21 mouse cellular contexts compared by ENCODE assay signal in the genomic region with DNA sequence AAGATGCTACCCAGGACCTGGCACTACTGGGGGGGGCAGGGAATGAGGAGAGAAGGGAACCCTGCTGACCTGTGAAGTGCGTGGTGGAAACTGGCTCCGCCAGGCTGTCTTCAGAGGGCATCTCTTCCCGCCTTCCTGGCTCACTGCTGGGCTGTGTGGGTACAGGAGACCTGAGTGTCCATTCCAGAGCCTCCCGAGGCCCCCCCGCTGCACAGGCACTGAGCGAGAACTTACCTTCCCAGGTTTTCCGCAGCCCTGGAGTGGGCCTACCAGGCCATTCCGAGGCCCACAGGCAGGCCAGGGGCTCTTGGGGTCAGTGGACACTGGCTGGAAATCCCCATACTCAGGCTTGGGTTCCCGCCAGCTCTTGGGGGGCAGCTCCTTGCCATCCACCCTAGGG. TPM values are rescaled to one million over a fixed set of nuclear protein-coding genes. Genes with fewer than 3 reads are reported as not detected.
DNase-seq lines count a peak whose midpoint lies in the region; ATAC-seq and TF ChIP-seq lines count a peak whose summit lies in the region.
"Had no signal": no experiment of that assay in that cellular context is flagged by ENCODE, and none has a peak within 500 bp of the region (broad histone marks: within the 10 kb centered on the region; RNA-seq: fewer than 3 reads in every experiment).

No protein-coding gene starts in this region.

- H3K4me1 ChIP-seq in forebrain, embryonic 10.5 days = peaks cover 19% of the 10 kb centered on the region
- H3K4me1 ChIP-seq in forebrain, embryonic 14.5 days (ENCODE audit: control insufficient read depth, insufficient read depth, low read length) = peaks cover 6% of the 10 kb centered on the region
- peaks cover 37% of the 10 kb centered on the region for H3K4me1 ChIP-seq in hindbrain, embryonic 10.5 days (replicated peaks)
- peaks cover 7% of the 10 kb centered on the region for H3K4me1 ChIP-seq in hindbrain, postnatal 0 days (ENCODE audit: insufficient read depth, low read length)
- peaks cover 14% of the 10 kb centered on the region for H3K4me1 ChIP-seq in neural tube, embryonic 13.5 days (replicated peaks)
- peaks cover 10% of the 10 kb centered on the region for H3K4me1 ChIP-seq in neural tube, embryonic 15.5 days
- peaks cover 38% of the 10 kb centered on the region for H3K4me1 ChIP-seq in limb, embryonic 10.5 days

- 89% methylated on average over 9 of the region's 9 CpGs for WGBS in forebrain, embryonic 10.5 days
- 97% methylated on average over 9 of the region's 9 CpGs for WGBS in forebrain, embryonic 14.5 days
- 96% methylated on average over 9 of the region's 9 CpGs for WGBS in hindbrain, embryonic 10.5 days
- WGBS in hindbrain, postnatal 0 days = 91% methylated on average over 9 of the region's 9 CpGs
- WGBS in neural tube, embryonic 13.5 days = 90% methylated on average over 9 of the region's 9 CpGs
- WGBS in neural tube, embryonic 15.5 days = 95% methylated on average over 9 of the region's 9 CpGs
- 92% methylated on average over 9 of the region's 9 CpGs for WGBS in limb, embryonic 10.5 days

- no peak overlapping the region for H3K4me3 ChIP-seq in forebrain, embryonic 10.5 days
- no peak overlapping the region for H3K4me3 ChIP-seq in forebrain, embryonic 14.5 days (ENCODE audit: low read depth, low read length)
- no peak overlapping the region for H3K4me3 ChIP-seq in hindbrain, embryonic 10.5 days
- no peak overlapping the region for H3K4me3 ChIP-seq in hindbrain, postnatal 0 days (ENCODE audit: low read length)
- H3K4me3 ChIP-seq in neural tube, embryonic 13.5 days = no peak overlapping the region
- H3K4me3 ChIP-seq in neural tube, embryonic 15.5 days (replicated peaks) = no peak overlapping the region
- H3K4me3 ChIP-seq in limb, embryonic 10.5 days = no peak overlapping the region
- H3K4me3 ChIP-seq: forebrain, embryonic 12.5 days; heart, embryonic 12.5 days; hindbrain, embryonic 13.5 days; intestine, embryonic 15.5 days had no signal

- peak overlapping the region; percentile 65; the same call in 1 of the 2 replicates for H3K27ac ChIP-seq in forebrain, embryonic 10.5 days
- H3K27ac ChIP-seq in forebrain, embryonic 14.5 days (ENCODE audit: low read depth, low read length) = no peak overlapping the region
- peak overlapping the region; percentile 51 for H3K27ac ChIP-seq in hindbrain, embryonic 10.5 days
- H3K27ac ChIP-seq in hindbrain, postnatal 0 days = no peak overlapping the region
- no peak overlapping the region for H3K27ac ChIP-seq in neural tube, embryonic 13.5 days (replicated peaks)
- H3K27ac ChIP-seq in neural tube, embryonic 15.5 days (replicated peaks) = no peak overlapping the region
- H3K27ac ChIP-seq in limb, embryonic 10.5 days = peak overlapping the region; percentile 27; the same call in 1 of the 2 replicates
- H3K27ac ChIP-seq: forebrain, embryonic 12.5 days; hindbrain, embryonic 13.5 days; intestine, embryonic 15.5 days had no signal

- H3K9me3 ChIP-seq in forebrain, embryonic 10.5 days = no peaks in the 10 kb centered on the region
- no peaks in the 10 kb centered on the region for H3K9me3 ChIP-seq in forebrain, embryonic 14.5 days (replicated peaks; ENCODE audit: control insufficient read depth, low read length)
- H3K9me3 ChIP-seq in hindbrain, embryonic 10.5 days = no peaks in the 10 kb centered on the region
- H3K9me3 ChIP-seq in hindbrain, postnatal 0 days (ENCODE audit: low read length) = no peaks in the 10 kb centered on the region
- no peaks in the 10 kb centered on the region for H3K9me3 ChIP-seq in neural tube, embryonic 13.5 days
- H3K9me3 ChIP-seq in neural tube, embryonic 15.5 days (replicated peaks) = no peaks in the 10 kb centered on the region
- H3K9me3 ChIP-seq in limb, embryonic 10.5 days (replicated peaks) = no peaks in the 10 kb centered on the region
- H3K9me3 ChIP-seq: forebrain, embryonic 12.5 days; heart, embryonic 12.5 days; hindbrain, embryonic 13.5 days; intestine, embryonic 15.5 days had no signal

- ATAC-seq in forebrain, embryonic 14.5 days = no peak
- no peak for ATAC-seq in hindbrain, postnatal 0 days
- no peak for ATAC-seq in neural tube, embryonic 13.5 days (ENCODE audit: low read depth)
- ATAC-seq in neural tube, embryonic 15.5 days (ENCODE audit: low FRiP score) = no peak
- ATAC-seq: CD4-positive, CD25-positive, alpha-beta regulatory T cell, adult 4 months; forebrain, postnatal 0 days; intestine, embryonic 15.5 days had no signal

- DNase-seq in forebrain, embryonic 10.5 days (ENCODE audit: extremely low spot score, low spot score) = no peak
- DNase-seq in forebrain, embryonic 14.5 days (ENCODE audit: low spot score) = no peak
- no peak for DNase-seq in hindbrain, embryonic 10.5 days (ENCODE audit: low spot score)
- no peak for DNase-seq in hindbrain, postnatal 0 days (ENCODE audit: low spot score)
- no peak for DNase-seq in limb, embryonic 10.5 days (ENCODE audit: low spot score)
- no peak for DNase-seq in ovary, adult 18-20 months (ENCODE audit: low spot score)
- DNase-seq: adrenal gland, postnatal 10 days; B cell, adult 2 months; cerebellum, adult 18-20 months; cerebellum, adult 9-11 months; cerebellum, postnatal 36 days; forebrain, postnatal 0 days; gastrocnemius, postnatal 14 days; heart, postnatal 36 days had no signal

- no peak overlapping the region for H3K4me2 ChIP-seq in forebrain, embryonic 14.5 days (ENCODE audit: low read length)
- H3K4me2 ChIP-seq in hindbrain, postnatal 0 days (ENCODE audit: low read depth, low read length) = no peak overlapping the region
- no peak overlapping the region for H3K4me2 ChIP-seq in neural tube, embryonic 13.5 days
- H3K4me2 ChIP-seq in neural tube, embryonic 15.5 days = no peak overlapping the region
- H3K4me2 ChIP-seq: forebrain, embryonic 12.5 days; heart, embryonic 12.5 days; hindbrain, embryonic 13.5 days; intestine, embryonic 15.5 days had no signal

- H3K27me3 ChIP-seq in forebrain, embryonic 10.5 days (ENCODE audit: poor library complexity, severe bottlenecking) = no peaks in the 10 kb centered on the region
- no peaks in the 10 kb centered on the region for H3K27me3 ChIP-seq in forebrain, embryonic 14.5 days (replicated peaks; ENCODE audit: control insufficient read depth, insufficient read depth, low read length)
- no peaks in the 10 kb centered on the region for H3K27me3 ChIP-seq in hindbrain, embryonic 10.5 days (ENCODE audit: insufficient read depth, poor library complexity, severe bottlenecking)
- no peaks in the 10 kb centered on the region for H3K27me3 ChIP-seq in hindbrain, postnatal 0 days (ENCODE audit: insufficient read depth, low read length)
- no peaks in the 10 kb centered on the region for H3K27me3 ChIP-seq in neural tube, embryonic 13.5 days
- H3K27me3 ChIP-seq in neural tube, embryonic 15.5 days (replicated peaks) = no peaks in the 10 kb centered on the region
- no peaks in the 10 kb centered on the region for H3K27me3 ChIP-seq in limb, embryonic 10.5 days (ENCODE audit: low read depth, poor library complexity, severe bottlenecking)
- H3K27me3 ChIP-seq: forebrain, embryonic 12.5 days; heart, embryonic 12.5 days; hindbrain, embryonic 13.5 days; intestine, embryonic 15.5 days had no signal

- TF ChIP-seq CTCF in hindbrain, postnatal 0 days (IDR thresholded peaks at IDR 0.05; ENCODE audit: low read depth) = no peak

- peaks cover 77% of the 10 kb centered on the region for H3K36me3 ChIP-seq in forebrain, embryonic 10.5 days (replicated peaks)
- peaks cover 66% of the 10 kb centered on the region for H3K36me3 ChIP-seq in forebrain, embryonic 14.5 days (ENCODE audit: control insufficient read depth, insufficient read depth, low read length)
- peaks cover 76% of the 10 kb centered on the region for H3K36me3 ChIP-seq in hindbrain, embryonic 10.5 days
- H3K36me3 ChIP-seq in hindbrain, postnatal 0 days (ENCODE audit: insufficient read depth, low read length) = peaks cover 35% of the 10 kb centered on the region
- peaks cover 77% of the 10 kb centered on the region for H3K36me3 ChIP-seq in neural tube, embryonic 13.5 days
- H3K36me3 ChIP-seq in neural tube, embryonic 15.5 days = peaks cover 57% of the 10 kb centered on the region
- peaks cover 79% of the 10 kb centered on the region for H3K36me3 ChIP-seq in limb, embryonic 10.5 days

- H3K9ac ChIP-seq in forebrain, embryonic 14.5 days (ENCODE audit: low read length) = no peak overlapping the region
- no peak overlapping the region for H3K9ac ChIP-seq in hindbrain, postnatal 0 days (replicated peaks; ENCODE audit: low read length)
- H3K9ac ChIP-seq in neural tube, embryonic 13.5 days = 0 out of 2 replicates have a peak overlapping the region, but pooled peaks have one; percentile 26
- no peak overlapping the region for H3K9ac ChIP-seq in neural tube, embryonic 15.5 days (replicated peaks)
- H3K9ac ChIP-seq: forebrain, embryonic 12.5 days; forebrain, postnatal 0 days; heart, embryonic 12.5 days; hindbrain, embryonic 13.5 days; intestine, embryonic 15.5 days had no signal

RNA-seq across cellular contexts. Expression of gene Tmbim6, which starts 31.2 kb away (rescaled TPM):
- polyA plus RNA-seq in forebrain, embryonic 10.5 days (2016; fragmentation: Nextera tagmentation; extraction: Ambion mirVana) = 267 and 272 TPM in 2 replicates
- polyA plus RNA-seq in forebrain, embryonic 14.5 days (2014; fragmentation: Nextera tagmentation; extraction: Ambion mirVana) = 230 and 247 TPM in 2 replicates
- 283 and 284 TPM in 2 replicates for polyA plus RNA-seq in hindbrain, embryonic 10.5 days (2016; fragmentation: Nextera tagmentation; extraction: Ambion mirVana)
- total RNA-seq in hindbrain, postnatal 0 days (2014; rRNA removed) = 323 and 346 TPM in 2 replicates
- polyA plus RNA-seq in hindbrain, postnatal 0 days (2015; fragmentation: Nextera tagmentation; extraction: Ambion mirVana) = 355 and 374 TPM in 2 replicates
- polyA plus RNA-seq in neural tube, embryonic 13.5 days (2015; fragmentation: Nextera tagmentation; extraction: Ambion mirVana) = 254 and 261 TPM in 2 replicates
- polyA plus RNA-seq in neural tube, embryonic 15.5 days (2015; fragmentation: Nextera tagmentation; extraction: Ambion mirVana) = 289 and 350 TPM in 2 replicates
- 272 and 296 TPM in 2 replicates for polyA plus RNA-seq in limb, embryonic 10.5 days (2016; fragmentation: Nextera tagmentation; extraction: Ambion mirVana)

RNA-seq across cellular contexts. Expression of gene Nckap5l, which starts 33.7 kb away (rescaled TPM):
- 10.9 and 13.7 TPM in 2 replicates for polyA plus RNA-seq in forebrain, embryonic 10.5 days (2016; fragmentation: Nextera tagmentation; extraction: Ambion mirVana)
- polyA plus RNA-seq in forebrain, embryonic 14.5 days (2014; fragmentation: Nextera tagmentation; extraction: Ambion mirVana) = 9.1 and 12.4 TPM in 2 replicates
- polyA plus RNA-seq in hindbrain, embryonic 10.5 days (2016; fragmentation: Nextera tagmentation; extraction: Ambion mirVana) = 13.5 and 15.8 TPM in 2 replicates
- total RNA-seq in hindbrain, postnatal 0 days (2014; rRNA removed) = 19.5 and 23.4 TPM in 2 replicates
- 10.0 and 11.4 TPM in 2 replicates for polyA plus RNA-seq in hindbrain, postnatal 0 days (2015; fragmentation: Nextera tagmentation; extraction: Ambion mirVana)
- polyA plus RNA-seq in neural tube, embryonic 13.5 days (2015; fragmentation: Nextera tagmentation; extraction: Ambion mirVana) = 14.5 and 18.3 TPM in 2 replicates
- 12.4 and 13.0 TPM in 2 replicates for polyA plus RNA-seq in neural tube, embryonic 15.5 days (2015; fragmentation: Nextera tagmentation; extraction: Ambion mirVana)
- 16.3 and 17.4 TPM in 2 replicates for polyA plus RNA-seq in limb, embryonic 10.5 days (2016; fragmentation: Nextera tagmentation; extraction: Ambion mirVana)

RNA-seq across cellular contexts. Expression of gene Bcdin3d, which starts 50.6 kb away (rescaled TPM):
- 19.6 and 20.5 TPM in 2 replicates for polyA plus RNA-seq in forebrain, embryonic 10.5 days (2016; fragmentation: Nextera tagmentation; extraction: Ambion mirVana)
- polyA plus RNA-seq in forebrain, embryonic 14.5 days (2014; fragmentation: Nextera tagmentation; extraction: Ambion mirVana) = 22.4 and 25.4 TPM in 2 replicates
- 19.3 and 20.2 TPM in 2 replicates for polyA plus RNA-seq in hindbrain, embryonic 10.5 days (2016; fragmentation: Nextera tagmentation; extraction: Ambion mirVana)
- total RNA-seq in hindbrain, postnatal 0 days (2014; rRNA removed) = 10.1 and 13.7 TPM in 2 replicates
- polyA plus RNA-seq in hindbrain, postnatal 0 days (2015; fragmentation: Nextera tagmentation; extraction: Ambion mirVana) = 12.6 and 12.7 TPM in 2 replicates
- 19.6 and 21.4 TPM in 2 replicates for polyA plus RNA-seq in neural tube, embryonic 13.5 days (2015; fragmentation: Nextera tagmentation; extraction: Ambion mirVana)
- polyA plus RNA-seq in neural tube, embryonic 15.5 days (2015; fragmentation: Nextera tagmentation; extraction: Ambion mirVana) = 17.0 and 19.0 TPM in 2 replicates
- polyA plus RNA-seq in limb, embryonic 10.5 days (2016; fragmentation: Nextera tagmentation; extraction: Ambion mirVana) = 15.9 and 19.4 TPM in 2 replicates

RNA-seq across cellular contexts. Expression of gene Fmnl3, which starts 53.6 kb away (rescaled TPM):
- polyA plus RNA-seq in forebrain, embryonic 10.5 days (2016; fragmentation: Nextera tagmentation; extraction: Ambion mirVana) = 14.3 and 16.9 TPM in 2 replicates
- polyA plus RNA-seq in forebrain, embryonic 14.5 days (2014; fragmentation: Nextera tagmentation; extraction: Ambion mirVana) = 3.9 and 5.6 TPM in 2 replicates
- 10.7 and 14.6 TPM in 2 replicates for polyA plus RNA-seq in hindbrain, embryonic 10.5 days (2016; fragmentation: Nextera tagmentation; extraction: Ambion mirVana)
- 11.9 and 15.2 TPM in 2 replicates for total RNA-seq in hindbrain, postnatal 0 days (2014; rRNA removed)
- 8.0 and 8.2 TPM in 2 replicates for polyA plus RNA-seq in hindbrain, postnatal 0 days (2015; fragmentation: Nextera tagmentation; extraction: Ambion mirVana)
- polyA plus RNA-seq in neural tube, embryonic 13.5 days (2015; fragmentation: Nextera tagmentation; extraction: Ambion mirVana) = 9.3 and 11.7 TPM in 2 replicates
- polyA plus RNA-seq in neural tube, embryonic 15.5 days (2015; fragmentation: Nextera tagmentation; extraction: Ambion mirVana) = 7.9 and 11.9 TPM in 2 replicates
- polyA plus RNA-seq in limb, embryonic 10.5 days (2016; fragmentation: Nextera tagmentation; extraction: Ambion mirVana) = 30.4 and 42.2 TPM in 2 replicates

Comparison
In these comparisons a context has a peak if more than half of its experiments do, and no peak if none do; other contexts are left out.
1. H3K27ac ChIP-seq: peak in forebrain, embryonic 10.5 days (single experiment), hindbrain, embryonic 10.5 days (single experiment) and limb, embryonic 10.5 days (single experiment); none in forebrain, embryonic 14.5 days (single experiment), hindbrain, postnatal 0 days (single experiment), neural tube, embryonic 13.5 days (single experiment) and neural tube, embryonic 15.5 days (single experiment).